Mouse (Mus musculus) lung, adult 2 months (tissue): ENCODE measurements around the gene Dapk1. TPM values are rescaled to one million over a fixed set of nuclear protein-coding genes. Genes with fewer than 3 reads are reported as not detected.

ENCODE experiments used
- DNase-seq: peaks from one replicate; pipeline ENCODE4 v3.0.0; 2022
- H3K4me1 ChIP-seq: fragments of 200-500 bp; 2 replicates; pipeline ENCODE4 v1.6.1; 2011; ENCODE audit warnings: low read length; ENCODE audit not compliant: control insufficient read depth, insufficient read depth
- H3K4me3 ChIP-seq: fragments of 200-500 bp; replicated peaks from 2 replicates; pipeline ENCODE3; 2011; ENCODE audit warnings: low read depth, mild to moderate bottlenecking, control low read depth, low read length; ENCODE audit errors: extremely low read depth
- CTCF ChIP-seq: fragments of 200-500 bp; IDR thresholded peaks from 2 replicates; pipeline ENCODE4 v1.5.1; 2011; ENCODE audit warnings: mild to moderate bottlenecking, low read length, control low read depth; ENCODE audit not compliant: insufficient read depth
- POLR2A ChIP-seq: fragments of 200-500 bp; IDR thresholded peaks from 2 replicates; pipeline ENCODE4 v1.6.1; 2011; ENCODE audit warnings: low read depth, mild to moderate bottlenecking, control low read depth, low read length, borderline replicate concordance; ENCODE audit errors: extremely low read depth
- WGBS: fragments of 180-500 bp; shearing (Covaris S2); methylation state at CpG from one replicate; pipeline ENCODE4 v1.1.7; 2018; 5-methylcytosine and 5-hydroxymethylcytosine counted together
- polyA plus RNA-seq: library from polyadenylated mRNA; depleted of rRNA; stranded (reverse); fragments of >200 nt; gene quantifications from 2 replicates; pipeline ENCODE4 v1.2.3, GENCODE M21; 2012

Dapk1 gene
- polyA plus RNA-seq, 1 experiment: 96.9 TPM

- Histone ChIP-seq H3K4me1 (peaks cover 24% of the 10 kb centered on the region), H3K4me3 (no peak overlapping the region)
- no peak for TF ChIP-seq CTCF
- TF ChIP-seq POLR2A: no peak
- WGBS: 63% methylated on average over 1 of the region's 1 CpGs
- DNase-seq: no peak
Measured at GRCm38 (mm10) chr13:60659600-60659999, 57.9 kb downstream of the Dapk1 start.

DNA sequence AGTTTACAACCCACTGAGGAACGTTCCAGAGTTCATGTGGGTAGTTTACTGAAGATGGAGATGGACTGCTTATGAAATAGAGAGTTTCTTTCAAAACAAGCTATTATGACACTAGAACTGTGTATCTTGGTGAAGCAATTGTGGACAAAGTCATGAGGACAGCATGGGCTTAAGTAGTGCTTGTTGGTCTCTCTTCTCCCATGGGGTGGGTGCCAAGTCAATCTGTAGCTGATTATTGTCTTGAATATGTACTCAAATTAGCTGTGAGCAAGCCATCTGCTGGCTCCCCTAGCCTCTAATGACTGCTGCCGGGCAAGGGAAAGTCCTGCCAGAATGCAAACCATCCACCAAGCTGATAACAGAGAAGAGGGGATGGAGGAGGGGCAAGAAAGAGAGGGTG is 58.3 kb downstream of the Dapk1 start:
- 46% methylated on average over 2 of the region's 2 CpGs for WGBS
- no peak overlapping the region for H3K4me3 ChIP-seq
- DNase-seq: no peak
- H3K4me1 ChIP-seq: peaks cover 21% of the 10 kb centered on the region
- TF ChIP-seq CTCF (no peak), POLR2A (no peak)

DNA sequence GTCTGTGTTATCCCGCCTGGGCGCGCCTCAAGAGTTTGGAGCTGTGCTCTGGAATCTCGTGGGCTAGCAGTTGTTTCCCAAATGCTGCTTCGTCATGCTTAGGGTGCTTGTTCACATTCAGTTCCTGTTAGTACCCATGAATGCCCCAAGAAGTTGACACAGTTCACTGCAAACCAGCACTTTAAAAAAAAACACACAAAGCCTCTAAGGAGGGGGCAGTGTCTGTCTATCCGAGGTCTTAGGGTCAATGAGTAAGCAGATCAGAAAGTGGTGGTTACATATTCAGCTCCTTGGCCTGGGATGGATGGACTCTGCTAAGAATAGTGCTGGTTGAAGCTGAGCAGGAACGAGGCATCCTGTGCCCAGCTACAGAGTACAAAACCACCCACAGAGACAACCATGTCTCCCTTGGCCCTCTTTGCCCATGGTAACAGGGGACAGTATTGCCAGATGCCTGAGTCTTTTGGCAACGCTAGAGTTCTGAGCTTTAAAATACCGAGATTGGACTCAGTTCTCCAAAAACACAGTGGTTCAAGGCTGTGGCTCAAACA is 59.0 kb downstream of the Dapk1 start:
- Histone ChIP-seq H3K4me3 (no peak overlapping the region), H3K4me1 (peaks cover 21% of the 10 kb centered on the region)
- no peak for DNase-seq
- WGBS: 50% methylated on average over 9 of the region's 9 CpGs
- TF ChIP-seq CTCF (no peak), POLR2A (no peak)

DNA sequence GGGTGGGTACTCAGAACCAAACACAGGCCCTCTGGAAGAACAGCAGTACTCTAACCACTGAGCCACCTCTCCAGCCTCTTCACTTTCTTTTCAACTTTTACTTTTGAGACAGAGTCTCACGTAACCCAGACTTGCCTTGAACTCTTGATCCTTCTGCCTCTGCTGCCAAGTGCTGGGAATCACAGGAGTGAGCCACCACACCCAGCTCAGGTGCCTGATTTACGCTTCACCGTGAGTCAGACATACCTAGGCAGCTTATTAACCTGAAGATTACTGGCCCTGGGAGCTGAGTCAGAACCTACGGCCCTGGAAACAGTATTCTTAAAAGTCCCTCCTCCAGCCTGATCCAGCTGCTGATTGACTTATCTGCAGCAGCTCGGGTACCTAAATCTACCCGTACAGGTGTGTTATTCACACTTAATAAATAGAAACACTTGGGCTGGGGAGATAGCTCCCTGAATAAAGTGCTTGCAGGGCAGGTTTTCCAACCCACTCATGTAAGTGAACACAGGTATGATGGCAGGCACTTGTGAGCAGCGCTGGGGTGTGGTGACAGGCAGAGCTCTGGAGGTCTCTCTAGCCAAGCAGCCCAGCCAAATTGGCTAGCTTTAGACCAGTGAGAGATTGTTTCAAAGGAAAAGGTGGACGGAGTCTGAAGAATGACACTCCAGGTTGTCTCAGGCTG is 60.9 kb downstream of the Dapk1 start:
- TF ChIP-seq POLR2A: no peak
- no peak for TF ChIP-seq CTCF
- 62% methylated on average over 8 of the region's 8 CpGs for WGBS
- DNase-seq: no peak
- H3K4me3 ChIP-seq: no peak overlapping the region
- peaks cover 24% of the 10 kb centered on the region for H3K4me1 ChIP-seq

- 60% methylated on average over 3 of the region's 3 CpGs for WGBS
Measured at GRCm38 (mm10) chr13:60664058-60664457, 62.3 kb downstream of the Dapk1 start.

DNA sequence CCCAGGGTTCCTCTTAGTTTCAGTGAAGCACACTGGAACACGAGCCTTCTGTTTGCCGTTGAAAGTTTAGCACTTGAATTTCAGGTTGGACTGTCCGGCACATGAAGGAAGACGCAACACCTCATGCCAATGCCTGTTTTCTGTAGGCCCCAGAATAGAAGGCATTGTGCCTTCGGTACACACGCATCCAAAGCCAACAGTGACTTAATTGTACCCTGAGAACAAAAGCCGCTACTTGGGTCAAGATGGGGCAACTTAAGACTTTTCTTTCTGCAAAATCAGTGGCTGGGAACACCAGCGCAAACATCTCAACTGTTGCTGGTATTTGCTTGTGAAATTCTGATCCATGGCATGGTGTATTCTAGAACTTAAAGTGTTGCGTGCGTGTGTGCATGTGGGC is 63.1 kb downstream of the Dapk1 start:
- no peak for TF ChIP-seq POLR2A
- no peak for TF ChIP-seq CTCF
- Histone ChIP-seq H3K4me1 (peaks cover 26% of the 10 kb centered on the region), H3K4me3 (no peak overlapping the region)
- no peak for DNase-seq
- 71% methylated on average over 10 of the region's 10 CpGs for WGBS

More at GRCm38 (mm10) chr13:60664058-60664457, 62.3 kb downstream of the Dapk1 start:
- DNase-seq: no peak
- H3K4me3 ChIP-seq: no peak overlapping the region
- H3K4me1 ChIP-seq: peaks cover 29% of the 10 kb centered on the region
- TF ChIP-seq POLR2A (no peak), CTCF (no peak)

DNA sequence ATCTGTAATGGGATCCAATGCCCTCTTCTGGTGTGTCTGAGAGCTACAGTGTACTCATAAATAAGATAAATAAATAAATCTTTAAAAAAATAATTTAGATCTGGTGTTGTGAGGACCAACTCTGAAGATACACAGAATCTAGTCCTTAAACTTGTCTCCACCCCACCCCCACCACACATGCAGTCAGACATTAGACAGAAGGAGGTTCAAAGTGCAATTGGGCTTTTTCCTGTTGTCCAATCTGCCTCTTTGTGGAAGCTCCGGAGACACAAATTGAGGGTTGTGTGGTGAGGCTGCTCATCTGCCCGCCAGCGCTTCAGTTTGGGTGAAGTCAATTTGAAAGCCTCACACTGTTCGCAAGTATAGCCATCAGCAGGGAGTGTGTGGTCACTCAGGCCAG is 63.7 kb downstream of the Dapk1 start:
- peaks cover 26% of the 10 kb centered on the region for H3K4me1 ChIP-seq
- TF ChIP-seq CTCF: no peak
- H3K4me3 ChIP-seq: no peak overlapping the region
- WGBS: 85% methylated on average over 4 of the region's 4 CpGs
- DNase-seq: no peak

GRCm38 (mm10) chr13:60668036-60668435 is 66.3 kb downstream of the Dapk1 start:
- H3K4me1 ChIP-seq: peaks cover 35% of the 10 kb centered on the region
- no peak for TF ChIP-seq POLR2A
- TF ChIP-seq CTCF: no peak
- H3K4me3 ChIP-seq: no peak overlapping the region
- WGBS: 59% methylated on average over 6 of the region's 6 CpGs
- no peak for DNase-seq

GRCm38 (mm10) chr13:60670605-60671004 is 68.9 kb downstream of the Dapk1 start:
- H3K4me1 ChIP-seq: peaks cover 44% of the 10 kb centered on the region
- TF ChIP-seq POLR2A (no peak), CTCF (no peak)
- WGBS: 24% methylated on average over 10 of the region's 10 CpGs
- H3K4me3 ChIP-seq: no peak overlapping the region
- DNase-seq: no peak

GRCm38 (mm10) chr13:60671235-60671634 is 69.5 kb downstream of the Dapk1 start:
- no peak for DNase-seq
- Histone ChIP-seq H3K4me3 (no peak overlapping the region), H3K4me1 (peaks cover 50% of the 10 kb centered on the region)
- TF ChIP-seq POLR2A (no peak), CTCF (no peak)
- WGBS: 64% methylated on average over 10 of the region's 10 CpGs
